27 mouse cellular contexts compared by ENCODE assay signal in genomic region chr1:24595096-24595495, GRCm38 (mm10). TPM values are rescaled to one million over a fixed set of nuclear protein-coding genes. Genes with fewer than 3 reads are reported as not detected.
"Had no signal": no experiment of that assay in that cellular context is flagged by ENCODE, and none has a peak within 500 bp of the region (broad histone marks: within the 10 kb centered on the region; RNA-seq: fewer than 3 reads in every experiment).

No protein-coding gene starts in this region.

- H3K4me1 ChIP-seq: hindbrain, embryonic 13.5 days; hindbrain, embryonic 15.5 days; limb, embryonic 13.5 days; limb, embryonic 15.5 days; liver, embryonic 12.5 days had no signal

- H3K27me3 ChIP-seq: hindbrain, embryonic 13.5 days; hindbrain, embryonic 15.5 days; limb, embryonic 15.5 days; liver, embryonic 12.5 days had no signal

- H3K27ac ChIP-seq: gastrocnemius, adult 2 months; heart, adult 2 months; hindbrain, embryonic 13.5 days; hindbrain, embryonic 15.5 days; hindbrain, postnatal 0 days; layer of hippocampus, adult 2 months; limb, embryonic 13.5 days; limb, embryonic 15.5 days; liver, embryonic 12.5 days; liver, embryonic 14.5 days had no signal

- H3K4me2 ChIP-seq: heart, embryonic 11.5 days; hindbrain, embryonic 13.5 days; hindbrain, embryonic 15.5 days; limb, embryonic 13.5 days; limb, embryonic 15.5 days; liver, embryonic 12.5 days had no signal

- DNase-seq: gastrocnemius, adult 2 months; gastrocnemius, postnatal 10 days; gastrocnemius, postnatal 36 days; heart, adult 2 months; heart, postnatal 10 days; heart, postnatal 36 days; kidney, adult 11 months; kidney, adult 2 months; kidney, postnatal 10 days; kidney, postnatal 25 days; kidney, postnatal 4 days; layer of hippocampus, adult 9-11 months; layer of hippocampus, postnatal 36 days; left cerebral cortex, postnatal 4 days had no signal

- H3K4me3 ChIP-seq: gastrocnemius, adult 2 months; heart, adult 2 months; hindbrain, embryonic 13.5 days; hindbrain, embryonic 15.5 days; layer of hippocampus, adult 2 months; limb, embryonic 13.5 days; limb, embryonic 15.5 days; liver, embryonic 12.5 days had no signal

- H3K36me3 ChIP-seq: hindbrain, embryonic 13.5 days; hindbrain, embryonic 15.5 days; limb, embryonic 13.5 days; limb, embryonic 15.5 days; liver, embryonic 12.5 days had no signal

- ATAC-seq: hindbrain, postnatal 0 days; intestine, embryonic 16.5 days; liver, embryonic 12.5 days had no signal

- H3K9me3 ChIP-seq: hindbrain, embryonic 13.5 days; hindbrain, embryonic 15.5 days; limb, embryonic 15.5 days; liver, embryonic 12.5 days had no signal

- H3K9ac ChIP-seq: hindbrain, embryonic 13.5 days; hindbrain, embryonic 15.5 days; limb, embryonic 13.5 days; limb, embryonic 15.5 days; liver, embryonic 12.5 days; liver, embryonic 14.5 days had no signal

RNA-seq across cellular contexts. Expression of gene Col19a1, which starts 7.8 kb away (rescaled TPM):
- total RNA-seq: liver, adult 2 months had no signal
- polyA plus RNA-seq: heart, adult 2 months; heart, embryonic 14.5 days; kidney, embryonic 14.5 days; liver, adult 2 months; liver, embryonic 12.5 days; liver, embryonic 14.5 days had no signal
